ENCODE assay signal across 9 mouse cellular contexts in genomic region chr4:143311341-143311740, GRCm38 (mm10). TPM values are rescaled to one million over a fixed set of nuclear protein-coding genes. Genes with fewer than 3 reads are reported as not detected.
DNase-seq lines count a peak whose midpoint lies in the region; ATAC-seq and TF ChIP-seq lines count a peak whose summit lies in the region.
"Had no signal": no experiment of that assay in that cellular context is flagged by ENCODE, and none has a peak within 500 bp of the region (broad histone marks: within the 10 kb centered on the region; RNA-seq: fewer than 3 reads in every experiment).

No protein-coding gene starts in this region.

- no peaks in the 10 kb centered on the region for H3K27me3 ChIP-seq in intestine, postnatal 0 days (replicated peaks; ENCODE audit: control insufficient read depth, insufficient read depth, low read length)
- H3K27me3 ChIP-seq in intestine, embryonic 15.5 days (replicated peaks): no peaks in the 10 kb centered on the region
- no peaks in the 10 kb centered on the region for H3K27me3 ChIP-seq in C2C12 (ENCODE audit: control insufficient read depth, insufficient read depth, insufficient read length)
- no peaks in the 10 kb centered on the region for H3K27me3 ChIP-seq in Patski
- no peaks in the 10 kb centered on the region for H3K27me3 ChIP-seq in midbrain, embryonic 10.5 days (ENCODE audit: low read depth, poor library complexity, severe bottlenecking)
- no peaks in the 10 kb centered on the region for H3K27me3 ChIP-seq in forebrain, embryonic 13.5 days
- no peaks in the 10 kb centered on the region for H3K27me3 ChIP-seq in heart, embryonic 11.5 days (ENCODE audit: control insufficient read depth, insufficient read depth, low read length)

- no peaks in the 10 kb centered on the region for H3K79me2 ChIP-seq in C2C12 (ENCODE audit: control insufficient read depth, insufficient read depth)

- no peaks in the 10 kb centered on the region for H3K4me1 ChIP-seq in intestine, postnatal 0 days (replicated peaks; ENCODE audit: control insufficient read depth, insufficient read depth, low read length)
- H3K4me1 ChIP-seq in intestine, embryonic 15.5 days (replicated peaks): no peaks in the 10 kb centered on the region
- no peaks in the 10 kb centered on the region for H3K4me1 ChIP-seq in lung, adult 2 months (ENCODE audit: control insufficient read depth, insufficient read depth, low read length)
- peaks cover 5% of the 10 kb centered on the region for H3K4me1 ChIP-seq in midbrain, embryonic 10.5 days
- 0 out of 2 replicates have a peak, but pooled peaks cover 1% of the 10 kb centered on the region for H3K4me1 ChIP-seq in forebrain, embryonic 13.5 days
- no peaks in the 10 kb centered on the region for H3K4me1 ChIP-seq in heart, embryonic 11.5 days (ENCODE audit: control insufficient read depth, insufficient read depth, low read length)

- CTCF ChIA-PET in Patski (lab: Charles Lee): no interaction called here

- H3K4me2 ChIP-seq in intestine, postnatal 0 days (replicated peaks; ENCODE audit: low read depth): no peak overlapping the region
- H3K4me2 ChIP-seq in intestine, embryonic 15.5 days (replicated peaks): no peak overlapping the region
- H3K4me2 ChIP-seq in forebrain, embryonic 13.5 days: no peak overlapping the region
- no peak overlapping the region for H3K4me2 ChIP-seq in heart, embryonic 11.5 days

- no peaks in the 10 kb centered on the region for H3K9me3 ChIP-seq in intestine, postnatal 0 days (ENCODE audit: control insufficient read depth)
- H3K9me3 ChIP-seq in intestine, embryonic 15.5 days: no peaks in the 10 kb centered on the region
- H3K9me3 ChIP-seq in midbrain, embryonic 10.5 days (replicated peaks): no peaks in the 10 kb centered on the region
- no peaks in the 10 kb centered on the region for H3K9me3 ChIP-seq in forebrain, embryonic 13.5 days (replicated peaks)
- no peaks in the 10 kb centered on the region for H3K9me3 ChIP-seq in heart, embryonic 11.5 days (replicated peaks; ENCODE audit: control insufficient read depth, low read length)

- WGBS in intestine, postnatal 0 days: 44% methylated on average over 2 of the region's 2 CpGs
- WGBS in intestine, embryonic 15.5 days: 50% methylated on average over 2 of the region's 2 CpGs
- 32% methylated on average over 2 of the region's 2 CpGs for WGBS in lung, adult 2 months
- WGBS in midbrain, embryonic 10.5 days: 41% methylated on average over 2 of the region's 2 CpGs
- 37% methylated on average over 2 of the region's 2 CpGs for WGBS in forebrain, embryonic 13.5 days
- 35% methylated on average over 2 of the region's 2 CpGs for WGBS in heart, embryonic 11.5 days (ENCODE audit: insufficient replicate concordance)

- TF ChIP-seq POLR2A in lung, adult 2 months (IDR thresholded peaks at IDR 0.05; ENCODE audit: borderline replicate concordance, extremely low read depth, low read depth, low read length): no peak

- no peak overlapping the region for H3K9ac ChIP-seq in intestine, postnatal 0 days (ENCODE audit: low read depth, low read length)
- H3K9ac ChIP-seq in intestine, embryonic 15.5 days: no peak overlapping the region
- no peak overlapping the region for H3K9ac ChIP-seq in forebrain, embryonic 13.5 days
- H3K9ac ChIP-seq in heart, embryonic 11.5 days (ENCODE audit: low read depth, low read length): no peak overlapping the region

- peak; percentile 68 for TF ChIP-seq CTCF in intestine, postnatal 0 days (IDR thresholded peaks at IDR 0.05; ENCODE audit: low read depth)
- TF ChIP-seq CTCF in C2C12 (IDR thresholded peaks at IDR 0.05; ENCODE audit: control insufficient read depth, insufficient read depth, insufficient read length): peak; percentile 16
- peak; percentile 50 for TF ChIP-seq CTCF in Patski (IDR thresholded peaks at IDR 0.05)
- TF ChIP-seq CTCF in lung, adult 2 months (IDR thresholded peaks at IDR 0.05; ENCODE audit: insufficient read depth, low read length): peak; percentile 62

- in situ Hi-C loops in Patski (cut with MboI; ENCODE audit: low pct_unique_long_range_greater_than_20kb): no loop called here

- no peak for ATAC-seq in intestine, postnatal 0 days
- no peak for ATAC-seq in intestine, embryonic 15.5 days
- ATAC-seq in Patski: no peak
- no peak for ATAC-seq in forebrain, embryonic 13.5 days
- ATAC-seq in heart, embryonic 11.5 days (replicated peaks; ENCODE audit: insufficient number of reproducible peaks, low FRiP score, low TSS enrichment): no peak

- H3K27ac ChIP-seq in intestine, postnatal 0 days (ENCODE audit: low read depth, low read length): no peak overlapping the region
- H3K27ac ChIP-seq in intestine, embryonic 15.5 days: no peak overlapping the region
- no peak overlapping the region for H3K27ac ChIP-seq in midbrain, embryonic 10.5 days (replicated peaks)
- H3K27ac ChIP-seq in forebrain, embryonic 13.5 days: no peak overlapping the region
- H3K27ac ChIP-seq in heart, embryonic 11.5 days (ENCODE audit: low read depth, low read length): no peak overlapping the region

- POLR2A ChIA-PET in Patski (lab: Charles Lee): no interaction called here

- no peaks in the 10 kb centered on the region for H3K79me3 ChIP-seq in C2C12 (ENCODE audit: low read depth)

- H3K4me3 ChIP-seq in intestine, postnatal 0 days (ENCODE audit: low read depth, low read length): no peak overlapping the region
- no peak overlapping the region for H3K4me3 ChIP-seq in intestine, embryonic 15.5 days (replicated peaks)
- H3K4me3 ChIP-seq in C2C12 (ENCODE audit: insufficient read depth, poor library complexity, severe bottlenecking): no peak overlapping the region
- H3K4me3 ChIP-seq in lung, adult 2 months (replicated peaks; ENCODE audit: extremely low read depth, low read depth, low read length): no peak overlapping the region
- no peak overlapping the region for H3K4me3 ChIP-seq in midbrain, embryonic 10.5 days
- H3K4me3 ChIP-seq in forebrain, embryonic 13.5 days: no peak overlapping the region
- no peak overlapping the region for H3K4me3 ChIP-seq in heart, embryonic 11.5 days (ENCODE audit: low read depth, low read length)

- H3ac ChIP-seq in C2C12 (ENCODE audit: control insufficient read depth, insufficient read length, low read depth): no peak overlapping the region

- DNase-seq in Patski (ENCODE audit: low read depth, low spot score): no peak
- DNase-seq in lung, adult 2 months: no peak
- no peak for DNase-seq in midbrain, embryonic 10.5 days (ENCODE audit: low spot score)

- no peaks in the 10 kb centered on the region for H3K36me3 ChIP-seq in intestine, postnatal 0 days (ENCODE audit: control insufficient read depth, insufficient read depth)
- no peaks in the 10 kb centered on the region for H3K36me3 ChIP-seq in intestine, embryonic 15.5 days
- no peaks in the 10 kb centered on the region for H3K36me3 ChIP-seq in C2C12 (ENCODE audit: control insufficient read depth, insufficient read depth)
- H3K36me3 ChIP-seq in midbrain, embryonic 10.5 days: 0 out of 2 replicates have a peak, but pooled peaks cover 4% of the 10 kb centered on the region
- no peaks in the 10 kb centered on the region for H3K36me3 ChIP-seq in forebrain, embryonic 13.5 days (ENCODE audit: poor library complexity, severe bottlenecking)
- no peaks in the 10 kb centered on the region for H3K36me3 ChIP-seq in heart, embryonic 11.5 days (ENCODE audit: control insufficient read depth, insufficient read depth, low read length)

TF ChIP-seq in C2C12, 6 proteins besides CTCF, POLR2A, EP300 and RAD21:
- no peak for TF ChIP-seq CEBPB (IDR thresholded peaks at IDR 0.05; ENCODE audit: low read depth)

RNA-seq across cellular contexts. Expression of gene Pdpn, which starts 12.0 kb away (rescaled TPM):
- 18.1 and 18.5 TPM in 2 replicates for polyA plus RNA-seq in intestine, postnatal 0 days (2015; fragmentation: Nextera tagmentation; extraction: Ambion mirVana)
- 24.8 and 27.5 TPM in 2 replicates for polyA plus RNA-seq in intestine, embryonic 15.5 days (2015; fragmentation: Nextera tagmentation; extraction: Ambion mirVana)
- polyA plus RNA-seq in C2C12 (2012; fragmentation: generic; extraction: Trizol) (133 TPM), Patski (2021) (296 TPM)
- 20.8 and 44.8 TPM in 2 replicates for polyA plus RNA-seq in lung, adult 2 months (2012; rRNA removed)
- 79.5 and 108 TPM in 2 replicates for polyA plus RNA-seq in midbrain, embryonic 10.5 days (2016; fragmentation: Nextera tagmentation; extraction: Ambion mirVana)
- 59.6 and 62.2 TPM in 2 replicates for polyA plus RNA-seq in forebrain, embryonic 13.5 days (2015; fragmentation: Nextera tagmentation; extraction: Ambion mirVana)
- polyA plus RNA-seq in heart, embryonic 11.5 days (2014; fragmentation: Nextera tagmentation; extraction: Ambion mirVana): 28.4 and 29.1 TPM in 2 replicates

RNA-seq across cellular contexts. Expression of gene Lrrc38, which starts 38.2 kb away (rescaled TPM):
- not detected in 2 replicates for polyA plus RNA-seq in intestine, postnatal 0 days (2015; fragmentation: Nextera tagmentation; extraction: Ambion mirVana)
- 0.06 TPM in 1 of 2 replicates, not detected in the other for polyA plus RNA-seq in intestine, embryonic 15.5 days (2015; fragmentation: Nextera tagmentation; extraction: Ambion mirVana)
- polyA plus RNA-seq in C2C12 (2012; fragmentation: generic; extraction: Trizol) (not detected), Patski (2021) (not detected)
- 0.07 and 0.25 TPM in 2 replicates for polyA plus RNA-seq in lung, adult 2 months (2012; rRNA removed)
- polyA plus RNA-seq in midbrain, embryonic 10.5 days (2016; fragmentation: Nextera tagmentation; extraction: Ambion mirVana): 0.06 and 0.35 TPM in 2 replicates
- polyA plus RNA-seq in forebrain, embryonic 13.5 days (2015; fragmentation: Nextera tagmentation; extraction: Ambion mirVana): not detected in 2 replicates
- polyA plus RNA-seq in heart, embryonic 11.5 days (2014; fragmentation: Nextera tagmentation; extraction: Ambion mirVana): 0.23 TPM in 1 of 2 replicates, not detected in the other
- polyA plus RNA-seq: liver, embryonic 16.5 days had no signal

Comparison
In these comparisons a context has a peak if more than half of its experiments do, and no peak if none do; other contexts are left out.
1. CTCF ChIP-seq: peak in every context shown above with its lines; median percentile 68 in intestine, postnatal 0 days; 62 in lung, adult 2 months; 50 in Patski; 16 in C2C12.